Mouse (Mus musculus) MEL (cell line): ENCODE measurements around the gene Deup1. TPM values are rescaled to one million over a fixed set of nuclear protein-coding genes. Genes with fewer than 3 reads are reported as not detected.

Source experiments
- DNase-seq: peaks from one replicate; pipeline ENCODE4 v3.0.0; 2011; ENCODE audit warnings: low read depth, low spot score
- H3K27ac ChIP-seq: 2 replicates; pipeline ENCODE4 v1.5.1; 2012; ENCODE audit warnings: low read depth, mild to moderate bottlenecking, control low read depth, low read length, moderate library complexity; ENCODE audit not compliant: control insufficient read depth
- H3K27me3 ChIP-seq, 2 experiments: fragments of 150-350 bp in 1 of 2; sonication (generic) in 1 of 2; 2 replicates each; pipeline ENCODE4 v1.6.1; 2012; ENCODE audit warnings: low read length in 2 of 2, mild to moderate bottlenecking in 2 of 2, improper control_type of control experiment in 1 of 2, moderate library complexity in 1 of 2; ENCODE audit not compliant: insufficient read depth in 2 of 2, control insufficient read depth in 1 of 2
- H3K36me3 ChIP-seq, 2 experiments: 2 replicates each; pipeline ENCODE4 v1.6.1; 2012 to 2014; ENCODE audit warnings: low read length in 2 of 2, improper control_type of control experiment in 1 of 2, inconsistent platforms in 1 of 2, mild to moderate bottlenecking in 1 of 2; ENCODE audit not compliant: insufficient read depth in 2 of 2, control insufficient read depth in 1 of 2
- H3K4me1 ChIP-seq, 2 experiments: fragments of 150-350 bp in 1 of 2; sonication (generic) in 1 of 2; 2 replicates each; pipeline ENCODE4 v1.6.1; 2012; ENCODE audit warnings: low read length in 2 of 2, improper control_type of control experiment in 1 of 2, mild to moderate bottlenecking in 1 of 2; ENCODE audit not compliant: insufficient read depth in 2 of 2, control insufficient read depth in 1 of 2
- H3K4me3 ChIP-seq, 2 experiments: fragments of 150-350 bp in 1 of 2; sonication (generic) in 1 of 2; 2 replicates each; pipeline ENCODE4 v1.5.1; 2012; ENCODE audit warnings: low read depth in 2 of 2, low read length in 2 of 2, mild to moderate bottlenecking in 2 of 2, moderate library complexity in 2 of 2, control low read depth in 1 of 2, improper control_type of control experiment in 1 of 2; ENCODE audit not compliant: control insufficient read depth in 1 of 2, insufficient read depth in 1 of 2
- H3K79me2 ChIP-seq: 2 replicates; pipeline ENCODE4 v1.6.1; 2012; ENCODE audit warnings: mild to moderate bottlenecking, low read length, moderate library complexity; ENCODE audit not compliant: control insufficient read depth, poor library complexity, insufficient read depth
- H3K9ac ChIP-seq: 2 replicates; pipeline ENCODE4 v1.6.1; 2012; ENCODE audit warnings: low read depth, mild to moderate bottlenecking, control low read depth, low read length, moderate library complexity; ENCODE audit not compliant: control insufficient read depth, poor library complexity, severe bottlenecking
- H3K9me3 ChIP-seq: fragments of 150-350 bp; sonication (generic); replicated peaks from 2 replicates; pipeline ENCODE4 v1.6.1; 2012; ENCODE audit warnings: mild to moderate bottlenecking, low read length, improper control_type of control experiment, moderate library complexity; ENCODE audit not compliant: insufficient read depth
- CHD1 ChIP-seq: IDR thresholded peaks from 2 replicates; pipeline ENCODE4 v1.6.1; 2012; ENCODE audit warnings: low read depth, mild to moderate bottlenecking, inconsistent platforms, low read length, improper control_type of control experiment
- EP300 ChIP-seq, 2 experiments: IDR thresholded peaks; 2 replicates each; pipeline ENCODE4 v1.6.1; 2011; ENCODE audit warnings: improper control_type of control experiment in 2 of 2, low read length in 2 of 2, low read depth in 1 of 2, mild to moderate bottlenecking in 1 of 2
- ETS1 ChIP-seq: IDR thresholded peaks from 2 replicates; pipeline ENCODE4 v1.6.1; 2012; ENCODE audit warnings: low read depth, mild to moderate bottlenecking, inconsistent platforms, low read length, improper control_type of control experiment, moderate library complexity
- GATA1 ChIP-seq: IDR thresholded peaks from 2 replicates; pipeline ENCODE4 v1.6.1; 2011; ENCODE audit warnings: low read depth, low read length, improper control_type of control experiment
- MAFK ChIP-seq: IDR thresholded peaks from 2 replicates; pipeline ENCODE4 v1.6.1; 2011; ENCODE audit warnings: low read depth, mild to moderate bottlenecking, low read length, improper control_type of control experiment, borderline replicate concordance
- MAZ ChIP-seq: IDR thresholded peaks from 2 replicates; pipeline ENCODE4 v1.6.1; 2012; ENCODE audit warnings: low read depth, mild to moderate bottlenecking, inconsistent platforms, low read length, improper control_type of control experiment
- MXI1 ChIP-seq: IDR thresholded peaks from 2 replicates; pipeline ENCODE4 v1.6.1; 2011; ENCODE audit warnings: mild to moderate bottlenecking, low read depth, low read length, improper control_type of control experiment
- MYB ChIP-seq: IDR thresholded peaks from 2 replicates; pipeline ENCODE4 v1.6.1; 2011; ENCODE audit warnings: mild to moderate bottlenecking, low read depth, low read length, improper control_type of control experiment
- NELFE ChIP-seq: IDR thresholded peaks from 2 replicates; pipeline ENCODE4 v1.6.1; 2011; ENCODE audit warnings: low read depth, low read length, improper control_type of control experiment
- POLR2A ChIP-seq, 2 experiments: IDR thresholded peaks; 2 replicates each; pipeline ENCODE4 v1.6.1; 2011 to 2012; ENCODE audit warnings: low read length in 2 of 2, mild to moderate bottlenecking in 2 of 2, control low read depth in 1 of 2, improper control_type of control experiment in 1 of 2, low read depth in 1 of 2, moderate library complexity in 1 of 2; ENCODE audit not compliant: control insufficient read depth in 1 of 2, insufficient read depth in 1 of 2, poor library complexity in 1 of 2
- POLR2AphosphoS2 ChIP-seq: IDR thresholded peaks from 2 replicates; pipeline ENCODE4 v1.6.1; 2011; ENCODE audit warnings: low read length, improper control_type of control experiment
- SMC3 ChIP-seq: IDR thresholded peaks from 2 replicates; pipeline ENCODE4 v1.6.1; 2011; ENCODE audit warnings: low read depth, low read length, improper control_type of control experiment
- TBP ChIP-seq: IDR thresholded peaks from 2 replicates; pipeline ENCODE4 v1.8.0; 2011; ENCODE audit warnings: low read depth, low read length, improper control_type of control experiment
- TCF12 ChIP-seq: IDR thresholded peaks from 2 replicates; pipeline ENCODE4 v1.6.1; 2014; ENCODE audit warnings: low read depth, mild to moderate bottlenecking, inconsistent platforms, low read length, improper control_type of control experiment, moderate library complexity
- USF1 ChIP-seq: IDR thresholded peaks from 2 replicates; pipeline ENCODE4 v1.6.1; 2014; ENCODE audit warnings: low read depth, mild to moderate bottlenecking, inconsistent platforms, low read length, improper control_type of control experiment, moderate library complexity
- ZC3H11A ChIP-seq: IDR thresholded peaks from 2 replicates; pipeline ENCODE4 v1.6.1; 2012; ENCODE audit warnings: low read depth, mild to moderate bottlenecking, inconsistent platforms, low read length, improper control_type of control experiment
- ZMIZ1 ChIP-seq: IDR thresholded peaks from 2 replicates; pipeline ENCODE4 v1.6.1; 2012; ENCODE audit warnings: low read depth, mild to moderate bottlenecking, inconsistent platforms, low read length, improper control_type of control experiment, moderate library complexity
- polyA plus RNA-seq, 2 experiments: library from polyadenylated mRNA; stranded (reverse) in 1 of 2; unstranded in 1 of 2; fragments of >175 nt in 1 of 2; fragments of >200 nt in 1 of 2; gene quantifications; 2 replicates each; pipeline versions ENCODE4 v1.2.1 to v1.2.4; 2012; ENCODE audit warnings: low replicate concordance in 2 of 2, low read depth in 1 of 2; ENCODE audit not compliant: insufficient read length in 2 of 2, insufficient read depth in 1 of 2, missing spikeins in 1 of 2
- total RNA-seq: library from RNA; depleted of rRNA; stranded (reverse); fragments of 300-350 nt; gene quantifications from 2 replicates; pipeline ENCODE4 v1.2.3, GENCODE M21; 2012

Deup1 gene
- total and polyA plus RNA-seq, 3 experiments = not detected

DNA sequence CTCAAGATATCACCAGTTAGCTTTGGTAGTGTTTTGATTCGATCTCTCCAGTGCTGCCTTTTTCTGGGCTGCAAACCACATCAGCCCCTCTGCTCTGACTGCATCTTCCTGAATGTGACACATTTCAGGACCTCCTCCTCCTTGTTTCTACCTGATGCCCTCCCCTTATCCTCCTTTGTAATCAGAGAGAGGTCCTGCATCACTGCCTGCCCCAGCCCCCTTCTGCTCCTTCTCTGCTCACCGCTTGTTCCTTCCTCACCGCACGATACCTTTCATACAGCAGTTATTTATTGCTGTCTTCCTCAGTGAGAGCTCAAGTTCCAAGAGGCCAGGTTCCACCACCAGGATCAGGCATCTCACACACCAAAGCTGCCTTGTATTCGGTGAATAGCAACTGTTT is 96.5 kb downstream of the Deup1 start:
- H3K9me3 ChIP-seq = no peaks in the 10 kb centered on the region
- TF ChIP-seq ETS1 (no peak), MYB (no peak), ZC3H11A (no peak), POLR2AphosphoS2 (no peak), POLR2A (IDR thresholded peaks at IDR 0.05; ENCODE audit: control insufficient read depth in 1 of 2, insufficient read depth in 1 of 2, low read depth in 1 of 2, low read length in 2 of 2, poor library complexity in 1 of 2) (no peak), NELFE (no peak), TBP (no peak), ZMIZ1 (no peak), TCF12 (no peak), MXI1 (no peak), CHD1 (no peak)
- DNase-seq = no peak
- no peaks in the 10 kb centered on the region for H3K27me3 ChIP-seq
- no peak overlapping the region for H3K9ac ChIP-seq
- H3K4me1 ChIP-seq = peaks cover 0 to 5% of the 10 kb centered on the region in 2 experiments; a peak in 1 of 4 replicates
- no peaks in the 10 kb centered on the region for H3K79me2 ChIP-seq
- H3K4me3 ChIP-seq = no peak overlapping the region
- no peak overlapping the region for H3K27ac ChIP-seq
- no peaks in the 10 kb centered on the region for H3K36me3 ChIP-seq

DNA sequence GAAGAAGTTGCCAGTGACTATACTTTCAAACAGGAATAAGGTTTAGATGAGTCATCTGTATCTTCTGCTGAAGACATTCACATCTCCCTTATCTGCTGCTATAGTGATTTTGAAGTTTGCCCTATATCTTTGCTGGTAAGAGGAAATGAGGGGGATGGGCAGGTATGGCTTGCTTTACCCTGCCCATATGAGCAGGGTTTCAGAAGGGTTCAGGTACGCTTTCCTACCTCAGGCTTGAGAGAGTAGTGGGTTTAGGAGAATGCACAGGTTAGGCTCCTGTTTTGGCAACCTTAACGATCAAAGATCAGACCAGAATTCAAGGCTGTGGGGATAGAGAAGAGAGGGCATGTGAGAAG is 97.8 kb downstream of the Deup1 start:
- Histone ChIP-seq H3K27me3 (no peaks in the 10 kb centered on the region), H3K36me3 (no peaks in the 10 kb centered on the region), H3K79me2 (no peaks in the 10 kb centered on the region), H3K9ac (no peak overlapping the region), H3K27ac (no peak overlapping the region), H3K4me3 (no peak overlapping the region), H3K9me3 (no peaks in the 10 kb centered on the region), H3K4me1 (peaks cover 0 to 5% of the 10 kb centered on the region in 2 experiments; a peak in 1 of 4 replicates)
- 0 out of 4 replicates have a peak, but pooled peaks of 1 of the 2 experiments have one; percentile 15 for TF ChIP-seq EP300 (IDR thresholded peaks at IDR 0.05; ENCODE audit: low read depth in 1 of 2, low read length in 2 of 2)
- no peak for TF ChIP-seq NELFE
- no peak for TF ChIP-seq GATA1
- no peak for TF ChIP-seq ETS1
- no peak for DNase-seq

DNA sequence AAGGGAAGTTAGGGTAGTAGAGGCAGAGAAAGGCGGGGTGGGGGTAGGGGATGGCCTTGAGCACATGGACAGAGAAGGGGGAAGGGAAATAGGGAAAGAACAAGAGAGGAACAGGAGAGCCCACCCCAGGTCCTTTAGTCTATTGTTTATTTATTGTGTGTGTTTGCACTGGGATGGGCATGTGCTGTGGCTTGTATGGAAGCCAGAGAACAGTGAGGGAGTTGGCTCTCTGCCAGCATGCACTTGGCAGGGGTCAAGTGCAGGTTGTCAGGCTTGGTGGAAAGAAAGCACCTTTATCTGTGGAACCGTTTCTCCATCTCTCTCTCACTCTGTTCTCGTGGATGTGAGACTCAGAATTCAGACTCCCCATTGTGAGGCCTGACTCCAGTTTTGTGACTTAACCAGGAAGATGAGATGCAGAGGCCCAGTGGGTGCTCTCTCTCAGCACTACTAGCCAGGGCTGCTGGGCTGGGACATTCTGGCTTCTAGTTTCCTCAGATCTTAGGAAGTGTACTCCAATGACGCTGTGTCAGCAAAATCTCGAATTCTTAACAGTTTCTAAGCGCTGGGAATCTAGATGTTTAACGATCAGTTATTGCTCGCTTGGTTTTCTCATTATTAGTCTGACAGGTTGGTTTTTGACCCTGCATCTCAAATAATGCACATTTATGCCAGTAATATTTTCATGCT is 98.3 kb downstream of the Deup1 start:
- Histone ChIP-seq H3K27ac (no peak overlapping the region), H3K4me1 (peaks cover 0 to 5% of the 10 kb centered on the region in 2 experiments; a peak in 1 of 4 replicates), H3K9me3 (no peaks in the 10 kb centered on the region), H3K27me3 (no peaks in the 10 kb centered on the region), H3K4me3 (no peak overlapping the region), H3K36me3 (no peaks in the 10 kb centered on the region)
- peak; percentile 23 for DNase-seq
- no peak for TF ChIP-seq TBP
- TF ChIP-seq USF1 = no peak
- no peak for TF ChIP-seq MAZ
- TF ChIP-seq SMC3 = no peak
- peak; percentile 67; the same call in 1 of the 2 replicates for TF ChIP-seq MAFK
- TF ChIP-seq, all 39 proteins: peak for 1
- no peak overlapping the region for H3K9ac ChIP-seq
- no peaks in the 10 kb centered on the region for H3K79me2 ChIP-seq
